Mouse (Mus musculus) stomach, postnatal 0 days (tissue): ENCODE results near the gene Fezf1. TPM values are rescaled to one million over a fixed set of nuclear protein-coding genes. Genes with fewer than 3 reads are reported as not detected.

Experiments used
- ATAC-seq: fragments of 200-750 bp; cut with Nextera tagmentation; 2 replicates; pipeline ENCODE4 v1.8.0; 2017; ENCODE audit not compliant: low FRiP score, low TSS enrichment
- DNase-seq: peaks from one replicate; pipeline ENCODE4 v3.0.0-alpha.2; 2016; ENCODE audit warnings: low spot score
- H3K27ac ChIP-seq: fragments of 300-500 bp; sonication (generic); replicated peaks from 2 replicates; pipeline ENCODE4 v1.5.1; 2014; ENCODE audit warnings: mild to moderate bottlenecking, control low read depth
- H3K27me3 ChIP-seq: fragments of 300-500 bp; sonication (generic); 2 replicates; pipeline ENCODE4 v1.6.1; 2014; ENCODE audit warnings: low read length; ENCODE audit not compliant: control insufficient read depth, insufficient read depth
- H3K36me3 ChIP-seq: fragments of 300-500 bp; sonication (generic); 2 replicates; pipeline ENCODE4 v1.6.1; 2014; ENCODE audit warnings: low read length, mixed read lengths; ENCODE audit not compliant: control insufficient read depth, insufficient read depth
- H3K4me1 ChIP-seq: fragments of 300-500 bp; sonication (generic); replicated peaks from 2 replicates; pipeline ENCODE4 v1.6.1; 2014; ENCODE audit warnings: antibody characterized with exemption; ENCODE audit not compliant: control insufficient read depth, insufficient read depth
- H3K4me2 ChIP-seq: fragments of 300-500 bp; sonication (generic); replicated peaks from 2 replicates; pipeline ENCODE4 v1.6.1; 2014; ENCODE audit warnings: low read depth, mild to moderate bottlenecking, control low read depth, moderate library complexity
- H3K4me3 ChIP-seq: fragments of 300-500 bp; sonication (generic); 2 replicates; pipeline ENCODE4 v1.5.1; 2014; ENCODE audit warnings: low read depth, low read length, control low read depth
- H3K9ac ChIP-seq: fragments of 300-500 bp; sonication (generic); 2 replicates; pipeline ENCODE4 v1.6.1; 2014; ENCODE audit warnings: mild to moderate bottlenecking, low read length, control low read depth, mixed read lengths
- H3K9me3 ChIP-seq: fragments of 300-500 bp; sonication (generic); 2 replicates; pipeline ENCODE4 v1.6.1; 2016; ENCODE audit warnings: low read length; ENCODE audit not compliant: control insufficient read depth
- CTCF ChIP-seq: IDR thresholded peaks from 2 replicates; pipeline ENCODE4 v1.5.1; 2016; ENCODE audit warnings: antibody characterized with exemption, low read depth, mild to moderate bottlenecking, moderate library complexity
- EP300 ChIP-seq: optimal IDR thresholded peaks from 2 replicates; pipeline ENCODE3; 2016; ENCODE audit warnings: antibody characterized with exemption
- WGBS: fragments of 180-500 bp; shearing (Covaris S2); extraction: QIAGEN DNeasy Blood & Tissue Kit; methylation state at CpG from one replicate; pipeline ENCODE4 v1.1.7; 2014; 5-methylcytosine and 5-hydroxymethylcytosine counted together
- polyA plus RNA-seq: library from polyadenylated mRNA; unstranded; fragments of >200 nt; fragmentation: Nextera tagmentation; extraction: Ambion mirVana; gene quantifications from 2 replicates; pipeline ENCODE4 v1.2.1, GENCODE M21; 2015

Fezf1 gene
- polyA plus RNA-seq, 1 experiment from 2014 or later, result not detected

GRCm38 (mm10) chr6:23249616-23250287, 1.6 kb upstream of the Fezf1 start:
- no peaks in the 10 kb centered on the region for H3K9me3 ChIP-seq
- no peak overlapping the region for H3K27ac ChIP-seq
- H3K4me2 ChIP-seq, result peak overlapping the region; percentile 47
- peaks cover 31% of the 10 kb centered on the region for H3K27me3 ChIP-seq
- DNase-seq (peak; percentile 46), ATAC-seq (peak; percentile 36; the same call in 1 of the 2 replicates)
- TF ChIP-seq EP300, result no peak
- peak; percentile 54; the same call in 1 of the 2 replicates for TF ChIP-seq CTCF
- WGBS, result 4% methylated on average over 29 of the region's 29 CpGs
- H3K4me1 ChIP-seq, result no peaks in the 10 kb centered on the region
- H3K4me3 ChIP-seq, result peak overlapping the region; percentile 30
- H3K9ac ChIP-seq, result no peak overlapping the region
- H3K36me3 ChIP-seq, result no peaks in the 10 kb centered on the region

- ATAC-seq, result no peak
- Histone ChIP-seq H3K4me1 (no peaks in the 10 kb centered on the region), H3K27me3 (peaks cover 35% of the 10 kb centered on the region), H3K27ac (no peak overlapping the region), H3K36me3 (no peaks in the 10 kb centered on the region), H3K4me2 (peak overlapping the region; percentile 47), H3K4me3 (peak overlapping the region; percentile 30; the same call in 1 of the 2 replicates), H3K9me3 (no peaks in the 10 kb centered on the region), H3K9ac (no peak overlapping the region)
- WGBS, result 2% methylated on average over 24 of the region's 24 CpGs
- TF ChIP-seq EP300 (no peak), CTCF (no peak)
- DNase-seq, result no peak
Measured at GRCm38 (mm10) chr6:23249053-23249401, 865 bp upstream of the Fezf1 start.

- Histone ChIP-seq H3K4me2 (peak overlapping the region; percentile 19; the same call in 1 of the 2 replicates), H3K36me3 (no peaks in the 10 kb centered on the region), H3K27ac (no peak overlapping the region), H3K4me1 (no peaks in the 10 kb centered on the region), H3K9me3 (no peaks in the 10 kb centered on the region), H3K27me3 (peaks cover 36% of the 10 kb centered on the region), H3K4me3 (peak overlapping the region; percentile 21; the same call in 1 of the 2 replicates), H3K9ac (no peak overlapping the region)
- ATAC-seq, result peak; percentile 18; the same call in 1 of the 2 replicates
- no peak for TF ChIP-seq CTCF
- TF ChIP-seq EP300, result no peak
- under 1% methylated on average over 61 of the region's 61 CpGs for WGBS
- peak; percentile 24 for DNase-seq
Measured at GRCm38 (mm10) chr6:23247512-23248312, 450 bp downstream of the Fezf1 start.

GRCm38 (mm10) chr6:23246790-23247511, 1.2 kb downstream of the Fezf1 start:
- DNase-seq (no peak), ATAC-seq (no peak)
- Histone ChIP-seq H3K27me3 (peaks cover 36% of the 10 kb centered on the region), H3K9ac (no peak overlapping the region), H3K4me1 (no peaks in the 10 kb centered on the region), H3K36me3 (no peaks in the 10 kb centered on the region), H3K4me3 (peak overlapping the region; percentile 21; the same call in 1 of the 2 replicates), H3K4me2 (0 out of 2 replicates have a peak overlapping the region, but pooled peaks have one; percentile 19), H3K9me3 (no peaks in the 10 kb centered on the region), H3K27ac (no peak overlapping the region)
- TF ChIP-seq EP300, result no peak
- no peak for TF ChIP-seq CTCF
- WGBS, result 3% methylated on average over 23 of the region's 23 CpGs

- Histone ChIP-seq H3K9ac (no peak overlapping the region), H3K9me3 (no peaks in the 10 kb centered on the region), H3K4me3 (no peak overlapping the region), H3K36me3 (no peaks in the 10 kb centered on the region), H3K27ac (no peak overlapping the region), H3K4me1 (no peaks in the 10 kb centered on the region), H3K4me2 (no peak overlapping the region), H3K27me3 (peaks cover 36% of the 10 kb centered on the region)
- no peak for ATAC-seq
- DNase-seq, result no peak
- 6% methylated on average over 17 of the region's 17 CpGs for WGBS
- TF ChIP-seq EP300, result no peak
- TF ChIP-seq CTCF, result no peak
Measured at GRCm38 (mm10) chr6:23246061-23246789, 1.9 kb downstream of the Fezf1 start.
